Mouse (Mus musculus) kidney, adult 2 months (tissue): Measurements from ENCODE around the gene Rasgrp3. TPM values are rescaled to one million over a fixed set of nuclear protein-coding genes. Genes with fewer than 3 reads are reported as not detected.

Experiments used
- DNase-seq: peaks from one replicate; pipeline ENCODE4 v3.0.0; 2021
- H3K27ac ChIP-seq: fragments of 200-500 bp; 2 replicates; pipeline ENCODE4 v1.5.1; 2012; ENCODE audit warnings: low read depth, low read length, control low read depth, inconsistent platforms; ENCODE audit not compliant: insufficient read depth
- H3K27me3 ChIP-seq: fragments of 200-500 bp; replicated peaks from 2 replicates; pipeline ENCODE4 v1.6.1; 2012; ENCODE audit warnings: mild to moderate bottlenecking, moderate library complexity, low read length, inconsistent platforms; ENCODE audit not compliant: control insufficient read depth, insufficient read depth
- H3K36me3 ChIP-seq: fragments of 200-500 bp; 2 replicates; pipeline ENCODE4 v1.6.1; 2012; ENCODE audit warnings: mild to moderate bottlenecking, moderate library complexity, low read length, inconsistent platforms; ENCODE audit not compliant: control insufficient read depth, insufficient read depth
- H3K4me1 ChIP-seq: fragments of 200-500 bp; 2 replicates; pipeline ENCODE4 v1.6.1; 2011; ENCODE audit warnings: low read length; ENCODE audit not compliant: control insufficient read depth, insufficient read depth
- H3K4me3 ChIP-seq: fragments of 200-500 bp; 2 replicates; pipeline ENCODE4 v1.5.1; 2011; ENCODE audit warnings: mild to moderate bottlenecking, low read depth, low read length, control low read depth; ENCODE audit not compliant: insufficient read depth
- CTCF ChIP-seq: fragments of 200-500 bp; conservative IDR thresholded peaks from 2 replicates; pipeline ENCODE4 v1.5.1; 2011; ENCODE audit warnings: low read depth, mild to moderate bottlenecking, control low read depth, low read length, moderate library complexity, mixed read lengths; ENCODE audit not compliant: insufficient read depth, insufficient read length
- POLR2A ChIP-seq: fragments of 200-500 bp; IDR thresholded peaks from one replicate; pipeline ENCODE4 v1.6.1; 2011; ENCODE audit warnings: low read depth, low read length, control low read depth
- WGBS: fragments of 180-500 bp; shearing (Covaris S2); methylation state at CpG from one replicate; pipeline ENCODE4 v1.1.7; 2018; 5-methylcytosine and 5-hydroxymethylcytosine counted together
- polyA plus RNA-seq: library from polyadenylated mRNA; depleted of rRNA; stranded (reverse); fragments of >200 nt; gene quantifications from 2 replicates; pipeline ENCODE4 v1.2.3, GENCODE M21; 2012

Gene Rasgrp3
- polyA plus RNA-seq, 1 experiment = 9.2 TPM

GRCm38 (mm10) chr17:75518181-75518901 lies 82.6 kb downstream of the Rasgrp3 start:
- 73% methylated on average over 8 of the region's 8 CpGs for WGBS
- H3K27ac ChIP-seq = no peak overlapping the region
- no peak overlapping the region for H3K4me3 ChIP-seq
- H3K27me3 ChIP-seq = no peaks in the 10 kb centered on the region
- TF ChIP-seq POLR2A (no peak), CTCF (no peak)
- no peak for DNase-seq
- 0 out of 2 replicates have a peak, but pooled peaks cover 4% of the 10 kb centered on the region for H3K4me1 ChIP-seq
- H3K36me3 ChIP-seq = no peaks in the 10 kb centered on the region

GRCm38 (mm10) chr17:75519239-75519900 lies 83.7 kb downstream of the Rasgrp3 start:
- Histone ChIP-seq H3K4me1 (0 out of 2 replicates have a peak, but pooled peaks cover 4% of the 10 kb centered on the region), H3K27me3 (no peaks in the 10 kb centered on the region), H3K27ac (no peak overlapping the region), H3K36me3 (no peaks in the 10 kb centered on the region), H3K4me3 (no peak overlapping the region)
- TF ChIP-seq CTCF (no peak), POLR2A (no peak)
- 74% methylated on average over 8 of the region's 8 CpGs for WGBS
- no peak for DNase-seq

GRCm38 (mm10) chr17:75521236-75521842 lies 85.6 kb downstream of the Rasgrp3 start:
- no peaks in the 10 kb centered on the region for H3K36me3 ChIP-seq
- no peak for DNase-seq
- 65% methylated on average over 6 of the region's 6 CpGs for WGBS
- H3K27me3 ChIP-seq = no peaks in the 10 kb centered on the region
- TF ChIP-seq POLR2A (no peak), CTCF (no peak)
- no peak overlapping the region for H3K4me3 ChIP-seq
- H3K4me1 ChIP-seq = 0 out of 2 replicates have a peak, but pooled peaks cover 4% of the 10 kb centered on the region
- no peak overlapping the region for H3K27ac ChIP-seq

GRCm38 (mm10) chr17:75522347-75523065 lies 86.8 kb downstream of the Rasgrp3 start:
- Histone ChIP-seq H3K36me3 (no peaks in the 10 kb centered on the region), H3K27ac (0 out of 2 replicates have a peak overlapping the region, but pooled peaks have one; percentile 41), H3K27me3 (no peaks in the 10 kb centered on the region), H3K4me1 (0 out of 2 replicates have a peak, but pooled peaks cover 4% of the 10 kb centered on the region), H3K4me3 (no peak overlapping the region)
- no peak for TF ChIP-seq POLR2A
- no peak for TF ChIP-seq CTCF
- 28% methylated on average over 9 of the region's 9 CpGs for WGBS
- peak; percentile 49 for DNase-seq

- Histone ChIP-seq H3K4me1 (0 out of 2 replicates have a peak, but pooled peaks cover 4% of the 10 kb centered on the region), H3K4me3 (no peak overlapping the region), H3K27ac (peak overlapping the region; percentile 52), H3K36me3 (no peaks in the 10 kb centered on the region), H3K27me3 (no peaks in the 10 kb centered on the region)
- TF ChIP-seq CTCF (no peak), POLR2A (no peak)
- DNase-seq = peak; percentile 71
- 64% methylated on average over 3 of the region's 3 CpGs for WGBS
Measured at GRCm38 (mm10) chr17:75523812-75524211, 88.1 kb downstream of the Rasgrp3 start.

GRCm38 (mm10) chr17:75526411-75526810 lies 90.7 kb downstream of the Rasgrp3 start:
- H3K36me3 ChIP-seq = no peaks in the 10 kb centered on the region
- WGBS = 80% methylated on average over 1 of the region's 1 CpGs
- TF ChIP-seq POLR2A (no peak), CTCF (no peak)
- no peaks in the 10 kb centered on the region for H3K27me3 ChIP-seq
- 0 out of 2 replicates have a peak, but pooled peaks cover 4% of the 10 kb centered on the region for H3K4me1 ChIP-seq
- no peak for DNase-seq
- H3K4me3 ChIP-seq = no peak overlapping the region
- H3K27ac ChIP-seq = no peak overlapping the region
